Mouse (Mus musculus) E14TG2a.4 (cell line): ENCODE measurements around the gene Cdh23.

ENCODE experiments used
- CTCF ChIP-seq: conservative IDR thresholded peaks from 2 replicates; pipeline ENCODE4 v1.5.1; 2014; ENCODE audit warnings: low read length
- NANOG ChIP-seq: IDR thresholded peaks from 2 replicates; pipeline ENCODE4 v1.6.1; 2014; ENCODE audit warnings: borderline replicate concordance, low read length, mixed read lengths
- POU5F1 ChIP-seq: IDR thresholded peaks from 2 replicates; pipeline ENCODE4 v1.6.1; 2014; ENCODE audit warnings: low read length, borderline replicate concordance

GRCm38 (mm10) chr10:60558491-60558927, 137.8 kb downstream of the Cdh23 start:
- TF ChIP-seq CTCF = no peak
- TF ChIP-seq POU5F1 = no peak
- TF ChIP-seq NANOG = no peak
